Mouse (Mus musculus): ENCODE measurements around the gene Acbd3. TPM values are rescaled to one million over a fixed set of nuclear protein-coding genes. Genes with fewer than 3 reads are reported as not detected.

Acbd3 gene
- polyA plus RNA-seq, 1 experiment from 2014 or later = 24.7 TPM

DNA sequence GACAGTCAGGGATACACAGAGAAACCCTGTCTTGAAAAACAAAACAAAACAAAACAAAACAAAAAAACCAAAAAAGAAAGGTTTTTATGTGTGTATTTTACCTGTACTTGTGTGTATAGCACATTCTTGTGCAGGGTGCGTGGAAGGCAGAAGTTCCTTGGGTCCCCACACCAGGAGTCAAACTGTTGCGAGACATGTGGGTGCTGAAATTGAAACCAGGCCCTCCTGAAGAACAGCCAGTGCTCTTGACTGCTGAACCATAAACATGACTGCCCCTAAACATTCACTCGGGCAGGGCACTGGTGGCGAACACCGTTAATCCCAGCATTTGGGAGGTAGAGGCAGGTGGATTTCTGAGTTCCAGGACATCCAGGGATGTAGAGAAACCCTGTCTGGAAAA, 74.2 kb downstream of the Acbd3 start:
- Histone ChIP-seq H3K27ac (ENCODE audit: low read depth) (no peak overlapping the region), H3K36me3 (ENCODE audit: control insufficient read depth, insufficient read depth, low read length) (peaks cover 40% of the 10 kb centered on the region), H3K4me2 (ENCODE audit: low read length) (no peak overlapping the region), H3K9me3 (ENCODE audit: control insufficient read depth, low read length) (no peaks in the 10 kb centered on the region), H3K4me1 (replicated peaks; ENCODE audit: control insufficient read depth, insufficient read depth, low read length) (no peaks in the 10 kb centered on the region), H3K9ac (ENCODE audit: low read length) (no peak overlapping the region), H3K4me3 (ENCODE audit: low read depth, low read length) (no peak overlapping the region), H3K27me3 (replicated peaks; ENCODE audit: control insufficient read depth, insufficient read depth, low read length) (no peaks in the 10 kb centered on the region)
- ATAC-seq (replicated peaks; ENCODE audit: low FRiP score, low TSS enrichment, low read depth) = no peak
- 89% methylated on average over 5 of the region's 5 CpGs for WGBS
- no peak for DNase-seq (ENCODE audit: low spot score)

GRCm38 (mm10) chr1:180800814-180801213, 75.0 kb downstream of the Acbd3 start:
- H3K36me3 ChIP-seq (ENCODE audit: control insufficient read depth, insufficient read depth, low read length) = peaks cover 47% of the 10 kb centered on the region
- no peaks in the 10 kb centered on the region for H3K9me3 ChIP-seq (ENCODE audit: control insufficient read depth, low read length)
- no peak overlapping the region for H3K9ac ChIP-seq (ENCODE audit: low read length)
- DNase-seq (ENCODE audit: low spot score) (no peak), ATAC-seq (replicated peaks; ENCODE audit: low FRiP score, low TSS enrichment, low read depth) (no peak)
- 59% methylated on average over 2 of the region's 2 CpGs for WGBS
- H3K4me2 ChIP-seq (ENCODE audit: low read length) = no peak overlapping the region
- H3K4me3 ChIP-seq (ENCODE audit: low read depth, low read length) = no peak overlapping the region
- no peaks in the 10 kb centered on the region for H3K27me3 ChIP-seq (replicated peaks; ENCODE audit: control insufficient read depth, insufficient read depth, low read length)
- H3K4me1 ChIP-seq (replicated peaks; ENCODE audit: control insufficient read depth, insufficient read depth, low read length) = no peaks in the 10 kb centered on the region
- no peak overlapping the region for H3K27ac ChIP-seq (ENCODE audit: low read depth)

- Histone ChIP-seq H3K4me2 (ENCODE audit: low read length) (no peak overlapping the region), H3K4me1 (replicated peaks; ENCODE audit: control insufficient read depth, insufficient read depth, low read length) (no peaks in the 10 kb centered on the region), H3K9ac (ENCODE audit: low read length) (no peak overlapping the region), H3K4me3 (ENCODE audit: low read depth, low read length) (no peak overlapping the region), H3K36me3 (ENCODE audit: control insufficient read depth, insufficient read depth, low read length) (peaks cover 55% of the 10 kb centered on the region), H3K9me3 (ENCODE audit: control insufficient read depth, low read length) (no peaks in the 10 kb centered on the region), H3K27ac (ENCODE audit: low read depth) (no peak overlapping the region), H3K27me3 (replicated peaks; ENCODE audit: control insufficient read depth, insufficient read depth, low read length) (no peaks in the 10 kb centered on the region)
- ATAC-seq (replicated peaks; ENCODE audit: low FRiP score, low TSS enrichment, low read depth) = no peak
- WGBS = 73% methylated on average over 3 of the region's 3 CpGs
- DNase-seq (ENCODE audit: low spot score) = no peak
Observed at GRCm38 (mm10) chr1:180801466-180801994, 75.7 kb downstream of the Acbd3 start.

Other genes with a start within 250 kb of the Acbd3 start
- gene Stum, start 242.5 kb upstream of the Acbd3 start, polyA plus RNA-seq (2014; fragmentation: Nextera tagmentation; extraction: Ambion mirVana) = 1.7 and 1.9 TPM in 2 replicates
- 139 and 145 TPM in 2 replicates for gene Parp1, start 157.1 kb upstream of the Acbd3 start, polyA plus RNA-seq (2014; fragmentation: Nextera tagmentation; extraction: Ambion mirVana)
- 17.2 and 19.6 TPM in 2 replicates for gene Lin9, start 84.9 kb upstream of the Acbd3 start, polyA plus RNA-seq (2014; fragmentation: Nextera tagmentation; extraction: Ambion mirVana)
- gene Mixl1, start 29.0 kb upstream of the Acbd3 start, polyA plus RNA-seq (2014; fragmentation: Nextera tagmentation; extraction: Ambion mirVana) = 0.15 and 0.27 TPM in 2 replicates
- 2,025 and 2,200 TPM in 2 replicates for gene H3f3a, start 87.9 kb downstream of the Acbd3 start, polyA plus RNA-seq (2014; fragmentation: Nextera tagmentation; extraction: Ambion mirVana)
- 31.4 and 35.5 TPM in 2 replicates for gene Sde2, start 125.1 kb downstream of the Acbd3 start, polyA plus RNA-seq (2014; fragmentation: Nextera tagmentation; extraction: Ambion mirVana)
- 0.18 TPM in 1 of 2 replicates, not detected in the other for gene Lefty2, start 167.1 kb downstream of the Acbd3 start, polyA plus RNA-seq (2014; fragmentation: Nextera tagmentation; extraction: Ambion mirVana)
- 82.1 and 86.5 TPM in 2 replicates for gene Pycr2, start 178.2 kb downstream of the Acbd3 start, polyA plus RNA-seq (2014; fragmentation: Nextera tagmentation; extraction: Ambion mirVana)
- 1.7 and 2.1 TPM in 2 replicates for gene Lefty1, start 209.0 kb downstream of the Acbd3 start, polyA plus RNA-seq (2014; fragmentation: Nextera tagmentation; extraction: Ambion mirVana)
- gene Tmem63a, start 216.3 kb downstream of the Acbd3 start, polyA plus RNA-seq (2014; fragmentation: Nextera tagmentation; extraction: Ambion mirVana) = 14.2 and 14.8 TPM in 2 replicates

Data from intestine, embryonic 14.5 days (tissue).